Mouse (Mus musculus): ENCODE data around the gene Irf5.

Irf5 gene

GRCm38 (mm10) chr6:29526281-29527251 is at the start of gene Irf5:
TSS of gene Irf5 (plus strand) at chr6:29526625.
- in situ Hi-C loops (cut with MboI, MseI), result no loop called here

GRCm38 (mm10) chr6:29482691-29483090 is 43.7 kb upstream of the Irf5 start:
- in situ Hi-C loops (cut with MboI, MseI), result no loop called here

- in situ Hi-C loops (cut with MboI, MseI), result no loop called here
Observed at GRCm38 (mm10) chr6:29484716-29485559, 41.5 kb upstream of the Irf5 start.

GRCm38 (mm10) chr6:29485951-29486350 is 40.5 kb upstream of the Irf5 start:
- in situ Hi-C loops (cut with MboI, MseI), result no loop called here

GRCm38 (mm10) chr6:29494101-29494500 is 32.3 kb upstream of the Irf5 start:
- in situ Hi-C loops (cut with MboI, MseI), result no loop called here

GRCm38 (mm10) chr6:29496270-29496669 is 30.2 kb upstream of the Irf5 start:
- in situ Hi-C loops (cut with MboI, MseI), result no loop called here

GRCm38 (mm10) chr6:29497791-29498190 is 28.6 kb upstream of the Irf5 start:
- in situ Hi-C loops (cut with MboI, MseI), result no loop called here

- in situ Hi-C loops (cut with MboI, MseI), result no loop called here
Observed at GRCm38 (mm10) chr6:29500177-29500576, 26.2 kb upstream of the Irf5 start.

- in situ Hi-C loops (cut with MboI, MseI), result no loop called here
Observed at GRCm38 (mm10) chr6:29500810-29501209, 25.6 kb upstream of the Irf5 start.

- in situ Hi-C loops (cut with MboI, MseI), result no loop called here
Observed at GRCm38 (mm10) chr6:29501599-29501998, 24.8 kb upstream of the Irf5 start.

GRCm38 (mm10) chr6:29505493-29505892 is 20.9 kb upstream of the Irf5 start:
- in situ Hi-C loops (cut with MboI, MseI), result no loop called here

GRCm38 (mm10) chr6:29506834-29507233 is 19.6 kb upstream of the Irf5 start:
- in situ Hi-C loops (cut with MboI, MseI), result no loop called here

GRCm38 (mm10) chr6:29507447-29508309 is 18.7 kb upstream of the Irf5 start, which contains the start of gene Kcp:
TSS of gene Kcp (minus strand) at chr6:29507952.
- in situ Hi-C loops (cut with MboI, MseI), result no loop called here

GRCm38 (mm10) chr6:29509086-29509485 is 17.3 kb upstream of the Irf5 start:
- in situ Hi-C loops (cut with MboI, MseI), result no loop called here

GRCm38 (mm10) chr6:29513284-29513683 is 13.1 kb upstream of the Irf5 start:
- in situ Hi-C loops (cut with MboI, MseI), result no loop called here

- in situ Hi-C loops (cut with MboI, MseI), result no loop called here
Observed at GRCm38 (mm10) chr6:29517139-29517538, 9.3 kb upstream of the Irf5 start.

GRCm38 (mm10) chr6:29522626-29523300 is 3.7 kb upstream of the Irf5 start:
- in situ Hi-C loops (cut with MboI, MseI), result no loop called here

GRCm38 (mm10) chr6:29523301-29524033 is 3.0 kb upstream of the Irf5 start:
- in situ Hi-C loops (cut with MboI, MseI), result no loop called here

- in situ Hi-C loops (cut with MboI, MseI), result no loop called here
Observed at GRCm38 (mm10) chr6:29524034-29524489, 2.4 kb upstream of the Irf5 start.

GRCm38 (mm10) chr6:29525256-29525655 is 1.2 kb upstream of the Irf5 start:
- in situ Hi-C loops (cut with MboI, MseI), result no loop called here
